Mouse (Mus musculus) small intestine, adult 2 months (tissue): ENCODE measurements around the gene Sgsm2.

Source experiments
- CTCF ChIP-seq: fragments of 200-500 bp; IDR thresholded peaks from 2 replicates; pipeline ENCODE4 v1.5.1; 2012; ENCODE audit warnings: low read depth, mild to moderate bottlenecking, control low read depth, inconsistent platforms, low read length, moderate library complexity, mixed read lengths; ENCODE audit not compliant: insufficient replicate concordance, insufficient read length; ENCODE audit errors: extremely low read depth
- POLR2A ChIP-seq: fragments of 200-500 bp; IDR thresholded peaks from 2 replicates; pipeline ENCODE4 v1.6.1; 2012; ENCODE audit warnings: low read depth, mild to moderate bottlenecking, control low read depth, inconsistent platforms, low read length, moderate library complexity

GRCm38 (mm10) chr11:74841366-74841765 lies 55.5 kb downstream of the Sgsm2 start:
- TF ChIP-seq CTCF: no peak
- no peak for TF ChIP-seq POLR2A
